Mouse (Mus musculus) mesoderm, embryonic 11.5 days (tissue): Measurements from ENCODE around the gene Gm5426.
"Not testable (repeated sequence)": the region's sequence is repeated elsewhere in the genome, so short reads cannot be mapped to it uniquely, and the experiment has no call there.

Experiments used
- DNase-seq: peaks from one replicate; pipeline ENCODE4 v3.0.0-alpha.2; 2012; ENCODE audit warnings: low read depth, low spot score

Gm5426 gene

DNA sequence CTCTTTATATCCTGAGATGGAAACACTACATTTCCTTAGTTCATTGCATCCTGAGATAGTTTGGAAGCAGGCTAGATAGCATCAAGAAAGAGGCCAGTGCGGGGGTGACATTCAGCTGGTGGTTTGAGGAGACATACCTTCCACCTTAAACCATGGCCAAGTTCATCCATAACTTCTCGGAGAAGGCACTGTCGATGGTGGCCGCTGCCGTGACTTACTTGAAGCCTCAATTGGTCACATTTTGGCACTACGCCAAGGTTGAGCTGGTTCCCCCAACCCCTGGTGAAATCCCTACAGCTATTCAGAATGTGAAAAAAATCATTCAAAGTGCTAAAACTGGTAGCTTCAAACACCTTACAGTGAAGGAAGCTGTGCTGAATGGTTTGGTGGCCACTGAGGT is at the start of gene Gm5426:
TSS of gene Gm5426 (plus strand) at position 153 of the 400 bp plus-strand sequence.
- DNase-seq, result not testable (repeated sequence)

DNA sequence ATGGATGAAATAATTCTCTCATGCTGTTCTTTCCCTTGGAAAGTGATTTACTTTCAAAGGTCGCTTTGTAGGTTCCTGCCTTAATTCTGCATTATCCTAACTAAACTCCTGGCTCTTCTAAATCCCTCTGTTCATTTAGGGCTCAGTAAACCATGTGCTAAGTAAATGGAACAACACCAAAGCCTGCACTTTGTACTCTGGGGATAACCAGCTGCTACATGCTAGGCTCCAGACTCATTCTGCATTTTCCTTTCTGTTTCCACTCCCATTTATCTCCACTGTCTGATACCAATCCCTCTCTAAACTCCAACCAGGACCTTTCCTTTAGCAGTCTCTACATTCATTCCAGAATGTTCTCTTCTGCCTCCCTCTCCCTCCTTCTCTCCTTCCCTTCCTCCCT is 46.7 kb upstream of the Gm5426 start:
- no peak for DNase-seq

DNA sequence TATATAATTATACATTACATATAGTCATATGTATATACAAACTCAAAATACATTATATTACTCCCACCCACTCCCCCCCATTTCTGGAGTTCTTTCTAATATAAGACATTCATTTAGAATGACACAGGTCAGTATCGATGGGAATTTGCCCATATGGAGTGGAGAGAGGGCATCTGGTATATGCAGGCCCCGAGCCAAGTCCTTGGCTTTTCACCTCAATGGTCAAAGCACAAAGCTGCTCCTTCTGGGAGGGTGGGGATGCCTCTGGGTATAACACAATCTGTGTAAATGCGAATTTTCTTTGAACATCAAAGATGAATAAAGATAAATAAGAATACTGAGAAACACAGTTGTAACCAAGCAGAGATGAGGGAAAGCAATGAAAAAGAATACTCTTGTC is 46.0 kb upstream of the Gm5426 start:
- DNase-seq, result no peak

DNA sequence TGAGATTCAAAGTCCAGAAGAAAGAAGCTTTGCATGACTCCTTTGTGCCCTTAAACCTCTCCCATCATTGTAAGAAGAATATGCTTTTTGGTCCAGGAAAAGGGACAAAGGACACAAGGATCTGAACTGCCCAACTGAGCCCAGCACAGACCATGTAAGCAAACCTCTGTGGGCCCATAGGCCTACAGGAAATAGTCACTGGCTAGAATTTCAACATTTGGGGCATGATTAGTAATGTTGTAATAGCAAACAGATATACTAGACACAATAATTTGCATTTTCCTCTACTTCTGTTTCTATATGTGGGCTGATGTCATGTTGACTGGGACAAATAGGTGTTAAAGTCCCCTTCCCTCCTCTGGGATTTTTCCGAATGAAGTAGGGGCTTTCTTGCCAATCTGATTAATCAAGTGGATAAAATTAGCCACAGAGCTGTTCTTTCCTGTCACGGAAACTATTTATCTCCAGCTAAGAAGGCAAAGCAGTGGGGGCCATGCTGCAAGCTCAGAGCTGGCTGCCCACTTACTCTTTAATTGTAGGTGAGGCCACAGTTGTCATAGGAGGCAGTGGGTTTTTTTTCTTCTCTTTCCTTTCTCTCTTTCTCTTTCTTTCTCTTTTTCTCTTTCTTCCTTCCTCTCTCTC is 42.4 kb upstream of the Gm5426 start:
- no peak for DNase-seq

DNA sequence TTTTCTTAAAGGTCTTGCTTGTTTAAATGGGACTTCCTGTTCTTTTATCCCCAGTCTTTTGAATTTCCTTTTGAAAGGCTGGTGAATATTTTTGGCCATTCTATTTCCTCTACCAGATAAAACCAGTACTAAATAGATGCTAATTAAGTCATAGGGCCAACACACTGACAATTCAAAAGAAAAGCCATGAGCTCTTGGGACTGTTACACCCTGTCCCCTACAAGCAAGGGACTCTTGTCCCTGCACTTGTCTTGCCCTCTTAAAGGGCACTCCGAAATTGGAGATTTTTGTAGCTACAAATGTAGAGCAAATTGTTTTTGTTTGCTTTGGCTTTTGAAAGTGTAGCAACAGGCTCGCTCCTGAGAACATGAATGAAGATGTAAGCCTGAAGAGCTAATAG is 41.8 kb upstream of the Gm5426 start:
- no peak for DNase-seq

DNA sequence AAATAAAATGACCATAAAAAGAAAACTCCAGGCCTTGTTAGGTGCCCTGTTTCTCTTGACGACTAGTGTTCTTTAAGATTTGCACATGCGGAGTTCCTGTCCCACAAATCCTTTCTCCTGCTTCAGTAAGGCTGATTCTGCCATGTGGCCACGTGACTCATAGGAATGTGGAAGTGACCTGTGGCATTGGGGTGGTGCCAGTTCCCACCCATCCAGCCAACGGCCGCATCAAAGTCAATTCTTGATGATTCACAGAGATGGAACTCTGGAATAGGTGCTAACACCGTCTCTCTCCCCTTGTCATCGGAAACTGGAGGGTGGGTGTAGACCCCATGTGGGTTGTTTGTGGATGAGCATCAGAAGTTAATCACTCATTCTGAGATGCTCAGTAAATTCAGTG is 39.7 kb upstream of the Gm5426 start:
- no peak for DNase-seq

DNA sequence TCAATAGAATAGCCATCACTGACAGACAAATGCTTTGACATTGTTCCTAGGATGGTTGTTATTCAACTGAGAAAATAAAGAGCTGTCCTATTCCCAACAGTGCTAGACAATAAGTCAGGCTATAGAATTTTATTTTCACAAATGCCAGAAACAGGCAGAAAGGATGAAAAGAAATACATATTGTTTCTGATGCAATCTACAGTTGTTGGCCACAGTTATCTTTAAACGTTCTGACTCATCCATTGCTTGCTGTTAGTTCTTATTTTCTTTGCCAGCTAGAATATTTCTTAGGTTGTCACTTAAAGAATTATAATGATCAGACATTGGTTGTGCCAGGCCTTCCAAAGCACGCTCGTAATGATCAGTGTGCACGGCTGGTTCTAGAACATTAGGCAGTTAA is 35.4 kb upstream of the Gm5426 start:
- no peak for DNase-seq

DNA sequence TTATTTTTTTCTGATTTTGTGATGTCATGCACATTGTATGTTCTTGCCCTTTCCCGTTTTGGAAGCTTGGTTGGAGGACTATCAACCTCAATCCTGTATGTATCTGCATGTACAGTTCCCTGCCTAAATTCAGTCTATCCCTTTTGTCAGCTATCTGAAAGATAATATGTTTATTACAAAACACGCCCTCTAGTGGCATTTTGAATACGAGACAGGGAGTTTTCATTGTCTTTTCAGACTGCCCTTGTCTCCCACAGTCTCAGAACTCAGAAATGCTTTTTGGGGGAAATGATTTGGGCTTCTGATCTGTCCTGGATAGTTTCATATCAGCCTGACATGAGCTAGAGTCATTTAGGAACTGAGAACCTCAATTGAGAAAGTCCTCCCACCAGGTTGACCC is 32.2 kb upstream of the Gm5426 start:
- DNase-seq, result no peak

DNA sequence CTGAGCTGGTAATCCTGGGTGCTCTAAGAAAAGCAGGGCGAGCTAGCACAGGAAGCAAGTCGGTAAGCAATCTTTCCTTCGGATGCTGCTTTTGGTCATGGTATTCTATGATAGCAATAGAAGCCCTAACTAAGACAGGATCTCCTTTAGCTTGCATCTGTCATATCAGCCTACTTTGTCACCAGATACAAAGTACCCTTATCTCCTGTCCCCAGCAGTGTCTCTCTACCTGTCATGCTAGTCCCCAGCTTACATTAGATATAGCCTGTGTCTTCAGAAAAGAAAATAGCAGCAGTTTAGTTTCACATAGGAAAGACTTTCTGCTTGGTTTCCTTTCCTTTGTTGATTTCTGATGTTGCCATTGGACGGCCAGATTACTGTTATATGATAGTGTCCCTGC is 31.8 kb upstream of the Gm5426 start:
- DNase-seq, result no peak

DNA sequence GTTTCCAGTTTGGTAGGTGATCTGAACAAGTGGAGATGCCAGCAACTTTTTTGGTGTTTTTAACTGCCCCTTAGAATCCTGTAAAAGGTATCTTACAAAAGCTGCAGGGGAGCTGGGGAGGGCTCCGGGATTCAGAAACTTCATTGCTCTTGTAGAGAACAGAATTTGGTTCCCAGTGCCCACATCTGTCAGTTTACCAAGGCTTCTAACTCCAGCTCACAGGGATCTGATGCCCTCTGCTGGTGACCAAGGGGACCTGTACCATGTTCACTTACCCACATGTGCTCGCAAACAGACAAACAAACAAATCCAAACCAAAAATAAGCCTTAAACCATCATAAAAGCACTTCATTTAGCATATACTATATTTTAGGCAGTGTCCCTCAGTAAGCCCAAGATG is 31.3 kb upstream of the Gm5426 start:
- peak; percentile 23 for DNase-seq

DNA sequence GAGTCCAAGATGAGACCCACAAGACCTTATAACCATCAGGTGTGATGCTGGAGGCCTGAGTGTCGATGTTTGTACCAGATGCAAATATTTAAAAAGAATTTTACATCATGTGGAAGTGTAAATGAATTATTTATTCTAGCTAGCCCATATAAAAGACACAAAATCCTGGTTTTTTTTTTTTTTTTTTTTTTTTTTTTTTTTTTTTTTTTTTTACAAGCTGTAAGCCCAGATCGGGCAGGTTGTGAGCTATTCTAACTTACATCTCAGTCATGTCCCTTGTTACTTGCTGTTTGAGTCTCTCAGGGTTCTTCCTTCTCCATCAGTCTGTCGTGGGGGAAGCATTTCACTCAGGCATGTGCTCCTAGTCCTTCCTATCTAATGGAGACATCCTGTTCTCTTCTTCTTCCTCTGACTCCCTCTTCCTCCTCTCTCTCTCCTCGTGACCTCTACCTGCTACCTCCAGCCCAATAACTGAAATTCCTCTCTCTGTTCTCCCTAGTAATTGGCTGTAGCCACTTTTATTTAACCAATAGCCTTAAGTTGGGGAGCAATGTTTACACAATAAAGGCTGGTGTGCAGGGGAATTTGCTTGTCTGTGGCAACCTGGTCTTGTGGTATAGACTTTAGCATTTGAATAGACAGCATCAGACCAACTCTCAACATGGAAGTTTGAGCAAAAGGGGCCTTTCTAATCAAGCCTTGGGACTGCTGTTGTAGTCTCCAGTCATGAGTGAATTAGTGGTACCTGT is 29.3 kb upstream of the Gm5426 start:
- no peak for DNase-seq

DNA sequence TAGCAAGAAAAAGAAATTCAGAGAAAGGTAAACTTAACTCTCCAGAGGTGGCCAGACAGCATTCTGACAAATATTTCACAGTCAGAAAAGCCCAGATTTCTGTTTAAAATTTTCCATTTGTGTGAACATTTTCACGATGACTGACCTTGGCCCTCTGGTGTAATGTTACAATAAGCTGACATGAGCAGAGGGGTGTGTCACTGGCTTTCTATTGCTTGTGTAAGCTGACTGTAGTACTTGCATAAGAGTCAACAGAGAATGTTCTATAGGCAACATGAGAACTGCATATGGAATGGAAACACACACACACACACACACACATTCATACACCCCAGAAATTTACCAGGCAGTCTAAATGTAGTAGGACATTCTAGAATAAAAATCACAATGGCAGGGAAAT is 28.6 kb upstream of the Gm5426 start:
- no peak for DNase-seq

DNA sequence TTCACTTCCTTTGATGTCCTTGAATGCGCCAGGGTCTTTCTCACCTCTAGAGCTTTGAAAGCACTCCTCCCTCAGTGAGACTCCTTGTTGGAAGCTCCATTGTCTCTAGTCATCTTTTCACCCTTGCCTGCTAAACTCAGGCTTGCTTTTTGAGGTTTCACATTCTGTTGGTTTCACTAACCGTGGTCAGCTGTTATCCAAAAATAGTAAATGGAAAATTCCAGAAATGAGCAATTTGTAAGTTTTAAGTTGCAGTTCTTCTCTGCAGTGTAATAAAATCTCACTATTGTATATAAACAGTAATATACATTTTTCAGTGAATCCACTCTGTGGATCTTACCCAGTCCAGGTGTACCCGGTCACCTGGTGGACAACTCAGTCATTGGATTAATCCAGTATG is 21.1 kb upstream of the Gm5426 start:
- DNase-seq, result no peak

DNA sequence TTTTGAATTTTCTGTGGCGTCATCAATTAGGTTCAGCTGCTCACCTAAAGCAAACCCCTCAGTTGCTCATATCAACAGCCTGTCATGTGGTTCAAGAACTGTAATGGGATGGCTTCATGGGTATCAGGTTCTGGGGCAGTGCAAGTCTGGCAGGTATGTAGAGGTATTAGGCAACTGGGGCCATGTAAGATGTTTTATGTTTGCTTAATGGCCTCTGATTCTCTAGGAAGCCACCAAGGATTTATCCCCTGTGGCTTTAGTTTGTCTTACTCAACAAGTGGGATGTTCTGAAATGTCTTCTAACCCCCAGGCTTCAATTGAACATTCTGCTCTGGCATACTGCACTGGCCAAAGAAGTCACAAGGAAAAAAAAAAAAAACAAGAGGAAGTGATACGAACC is 15.6 kb upstream of the Gm5426 start:
- DNase-seq, result no peak

DNA sequence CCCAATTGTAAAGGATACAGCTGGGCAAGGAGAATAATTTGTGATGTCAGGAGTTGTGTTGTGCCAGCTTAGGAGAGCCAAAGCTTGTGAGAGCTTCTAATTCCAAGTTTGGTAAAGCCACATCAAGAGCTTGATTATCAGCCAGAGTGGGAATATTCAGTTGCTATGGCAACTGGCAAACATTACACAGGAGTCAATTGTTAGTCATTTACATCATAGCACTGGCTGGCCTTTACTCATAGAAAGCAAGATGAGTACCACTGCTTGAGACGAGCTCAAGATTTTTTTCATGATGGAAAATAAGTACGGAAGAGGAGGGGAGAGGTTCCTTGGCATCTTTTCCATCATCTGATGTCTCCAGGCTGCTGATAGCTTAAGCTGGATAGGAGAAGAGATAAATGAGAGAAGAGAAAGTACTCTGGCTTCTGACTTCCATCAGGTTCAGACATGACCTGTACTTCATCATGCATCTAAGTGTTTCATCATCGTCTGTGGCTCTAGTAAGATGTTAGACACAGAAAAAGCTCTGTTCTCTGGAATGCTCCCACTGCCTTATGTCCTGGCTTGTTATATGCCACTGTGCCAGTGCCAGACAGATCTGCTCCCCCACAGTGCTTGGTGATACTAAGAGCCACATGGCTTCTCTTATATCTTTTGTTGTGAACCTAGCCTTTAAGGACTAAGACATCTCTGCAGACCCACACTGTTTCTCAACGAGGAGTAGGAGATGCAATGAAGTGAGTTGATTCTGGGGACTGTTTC is 15.0 kb upstream of the Gm5426 start:
- no peak for DNase-seq

DNA sequence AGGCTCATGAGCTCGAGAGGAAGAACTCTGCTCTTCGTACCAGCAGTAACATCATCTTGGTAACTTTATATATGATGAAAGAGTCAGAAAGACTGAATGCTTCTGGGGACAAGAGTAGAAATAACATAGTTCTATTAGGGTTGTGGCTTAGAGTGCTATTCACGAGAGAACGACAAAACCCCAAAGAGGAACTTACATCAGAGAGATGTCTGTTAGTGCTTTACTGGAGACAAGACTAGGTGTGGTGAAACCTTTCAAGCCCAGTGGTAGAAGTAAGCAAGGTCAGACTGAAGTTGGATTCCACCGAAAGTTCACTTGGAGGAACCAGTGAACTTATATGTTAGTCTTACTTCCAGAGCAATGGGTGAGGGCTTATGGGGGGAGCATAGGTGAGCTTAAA is 12.5 kb upstream of the Gm5426 start:
- no peak for DNase-seq

DNA sequence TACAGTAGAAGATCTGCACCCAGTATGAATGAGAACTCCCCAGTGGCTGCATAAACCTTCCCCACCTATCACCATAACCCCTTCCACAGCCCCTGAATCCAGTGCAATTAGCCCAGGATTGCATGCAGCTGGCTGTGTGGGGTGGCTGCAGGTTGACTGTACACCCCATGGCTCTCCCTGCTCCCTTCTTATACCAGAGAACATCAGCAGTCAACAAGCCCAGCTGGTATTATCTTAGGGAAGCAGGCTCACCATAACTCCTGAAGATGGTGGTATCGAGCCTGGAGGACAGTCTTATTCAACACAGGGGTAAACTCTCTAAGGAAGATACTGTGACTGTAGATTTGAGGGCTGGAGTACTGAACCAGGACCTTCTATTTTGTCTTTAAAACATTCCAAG is 12.1 kb upstream of the Gm5426 start:
- DNase-seq, result no peak

DNA sequence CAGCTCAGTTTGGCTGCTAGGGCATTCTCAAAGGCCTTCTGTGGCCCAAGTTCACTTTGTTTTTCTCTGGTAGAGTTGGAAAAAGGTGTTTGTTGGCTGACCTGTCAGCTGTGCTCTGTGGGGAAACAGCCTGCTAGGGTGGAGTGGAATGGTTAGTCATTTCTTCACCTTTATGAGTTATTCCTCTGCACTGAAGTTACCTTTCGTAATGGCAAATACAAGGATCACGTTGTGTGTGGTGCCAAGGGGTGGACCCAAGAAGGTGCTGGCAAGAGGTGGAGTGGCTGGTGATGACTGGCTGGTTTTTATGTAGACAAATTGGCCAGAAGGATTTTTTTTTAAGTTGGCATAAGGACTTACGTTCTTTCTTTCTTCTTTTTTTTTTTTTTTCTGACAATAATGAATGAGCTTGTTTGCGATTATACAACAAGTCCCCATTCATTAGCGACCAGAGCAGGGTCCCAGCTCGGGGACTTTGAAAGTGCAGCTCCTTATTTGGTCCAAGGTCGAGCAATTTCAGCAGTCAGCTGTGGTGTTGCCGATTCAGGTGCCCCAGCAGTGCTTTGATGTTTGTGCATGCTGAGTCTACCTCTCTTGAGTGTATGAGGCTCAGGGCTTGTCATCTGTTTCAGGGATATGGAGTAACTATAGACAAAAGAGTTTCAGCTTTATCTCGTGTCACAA is 10.5 kb upstream of the Gm5426 start:
- DNase-seq, result no peak

DNA sequence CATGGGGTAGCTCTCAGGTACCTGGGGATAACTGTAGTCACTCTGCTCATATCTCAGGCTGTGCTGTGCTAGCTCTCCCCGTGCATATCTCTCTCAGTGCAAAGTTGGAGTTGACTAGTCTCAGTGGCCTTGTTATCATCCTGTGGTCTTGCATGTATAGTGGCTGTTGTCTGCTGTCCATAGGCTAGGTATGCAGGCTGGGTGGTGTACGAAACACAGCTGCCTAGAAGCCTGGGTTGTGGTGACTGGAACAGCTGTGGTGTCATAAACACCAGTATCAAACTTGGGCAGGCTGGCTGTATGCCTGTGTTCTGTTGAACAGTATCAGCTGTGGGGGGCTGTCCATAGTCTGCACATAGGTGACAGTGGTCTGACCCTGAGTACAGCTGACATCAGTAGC is 7.2 kb upstream of the Gm5426 start:
- DNase-seq, result no peak

DNA sequence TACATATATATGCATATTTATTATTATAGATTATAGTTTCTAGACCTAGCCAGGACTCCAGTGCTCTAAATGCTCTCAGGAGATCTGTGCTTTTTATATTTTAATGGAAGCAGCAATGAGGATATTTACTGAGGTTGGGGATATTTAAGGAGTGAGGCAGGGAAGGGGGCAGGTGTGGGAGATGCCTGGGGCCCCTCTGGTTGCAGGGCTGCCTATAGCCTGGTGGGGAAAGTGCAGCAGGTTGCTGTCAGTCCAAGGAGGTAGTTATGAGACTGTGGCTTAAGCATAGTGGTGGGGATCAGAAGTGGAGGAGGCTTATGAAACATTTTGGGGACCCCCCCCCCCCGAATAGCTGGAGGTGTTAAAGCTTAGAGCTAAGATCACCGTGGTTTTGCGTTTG is 6.0 kb upstream of the Gm5426 start:
- no peak for DNase-seq

DNA sequence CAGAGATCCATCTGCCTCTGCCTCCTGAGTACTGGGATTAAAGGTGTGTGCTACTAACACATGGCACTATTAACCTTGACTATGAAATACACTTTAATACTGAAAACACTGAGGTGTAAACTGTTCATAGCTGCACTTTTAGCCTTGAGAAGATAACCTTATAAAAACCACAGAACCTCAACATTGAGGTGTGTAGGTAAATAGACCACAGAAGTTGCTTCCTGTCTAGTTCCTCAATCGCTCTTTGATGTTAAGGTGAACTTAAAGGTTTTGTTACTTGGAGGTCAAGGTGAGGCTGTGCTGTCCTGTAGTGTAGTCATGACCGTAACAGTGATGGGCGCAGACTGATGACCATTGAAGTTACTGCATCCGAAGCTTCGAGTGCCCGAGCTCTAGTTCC is 5.3 kb upstream of the Gm5426 start:
- no peak for DNase-seq

DNA sequence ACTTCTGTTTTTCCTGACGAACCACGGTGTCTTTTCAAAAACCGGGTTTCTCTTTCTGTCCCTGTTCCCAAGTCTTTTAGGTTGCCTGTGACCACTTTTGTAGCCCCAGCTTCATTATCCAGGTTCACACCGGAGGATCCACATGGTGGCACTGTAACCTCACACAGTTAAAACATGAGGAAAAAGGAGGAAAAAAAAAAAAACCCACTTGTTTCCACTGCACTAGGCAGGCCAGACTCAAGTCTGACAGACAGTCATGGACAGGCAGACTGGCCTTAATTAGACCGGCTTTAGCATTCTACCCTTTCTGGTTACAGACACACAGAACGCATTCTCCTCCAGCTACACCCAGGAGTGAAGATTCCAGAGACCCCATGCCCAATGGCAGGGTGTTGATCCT is 4.2 kb upstream of the Gm5426 start:
- peak; percentile 68 for DNase-seq
